Mouse (Mus musculus) mouse embryonic stem cell (cell line): ENCODE data around the gene Wfdc15a.
"Not testable (repeated sequence)": the region's sequence is repeated elsewhere in the genome, so short reads cannot be mapped to it uniquely, and the experiment has no call there.

Experiments
- in situ Hi-C, 2 experiments: fragments of 300-500 bp; cut with MboI; formaldehyde crosslinking; loops; 1 replicate in 1 of 2; 3 replicates in 1 of 2; pipeline ENCODE4 v1.14.3; 2019 to 2020; ENCODE audit warnings: low sequenced_read_pairs in 2 of 2, low pct_unique_long_range_greater_than_20kb in 1 of 2, mixed read lengths in 1 of 2; ENCODE audit not compliant: unreplicated experiment in 1 of 2

The Wfdc15a gene

GRCm38 (mm10) chr2:164199626-164200327 is at the start of gene Wfdc15a:
Wfdc15a (minus strand) TSS chr2:164200130.
- in situ Hi-C loops = no loop called here

- in situ Hi-C loops = no loop called here
Observed at GRCm38 (mm10) chr2:164238366-164238765, 38.4 kb upstream of the Wfdc15a start, which contains the start of gene Svs2. Svs2 (minus strand) TSS chr2:164238466.

GRCm38 (mm10) chr2:164232671-164233070 is 32.7 kb upstream of the Wfdc15a start:
- in situ Hi-C loops = no loop called here

DNA sequence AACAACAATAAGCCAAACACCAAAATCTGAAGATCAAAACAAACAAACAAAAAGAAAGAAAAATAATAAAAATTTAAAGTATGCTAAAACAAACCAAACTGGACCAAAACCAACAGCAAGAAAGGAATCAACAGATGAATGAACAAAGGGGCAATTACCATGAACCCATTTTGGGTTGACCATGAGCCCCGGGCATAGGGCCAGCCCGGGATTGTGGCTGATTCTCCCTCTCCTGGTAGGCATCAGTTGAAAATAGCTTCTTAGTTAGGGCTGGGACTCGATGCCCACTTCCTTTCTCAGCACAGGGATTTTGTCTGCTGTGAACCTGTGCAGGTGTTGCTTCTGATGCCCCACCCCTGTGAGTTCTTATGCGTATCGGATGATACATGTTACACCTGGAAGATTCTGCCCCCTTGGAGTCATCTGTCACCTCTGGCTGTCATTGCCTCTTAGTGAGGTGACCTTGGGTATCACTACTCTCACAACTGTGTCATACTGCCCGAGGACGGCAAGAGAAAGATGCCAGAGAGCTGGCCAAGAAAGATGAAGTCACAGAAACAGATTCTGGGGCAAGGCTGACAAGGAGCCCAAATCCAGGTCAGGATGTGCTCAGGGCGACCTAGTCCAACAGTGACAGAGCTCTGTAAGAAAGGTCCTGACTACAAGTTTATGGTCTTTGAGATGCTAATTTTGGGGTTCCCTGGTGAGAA is 28.6 kb upstream of the Wfdc15a start:
- in situ Hi-C loops = no loop called here

GRCm38 (mm10) chr2:164221522-164221921 is 21.6 kb upstream of the Wfdc15a start, which contains the start of gene Wfdc15b:
Wfdc15b (minus strand) TSS chr2:164221660.
- in situ Hi-C loops = no loop called here

GRCm38 (mm10) chr2:164219295-164219694 is 19.4 kb upstream of the Wfdc15a start:
- in situ Hi-C loops = no loop called here

- in situ Hi-C loops = no loop called here
Observed at GRCm38 (mm10) chr2:164212711-164213110, 12.8 kb upstream of the Wfdc15a start.

DNA sequence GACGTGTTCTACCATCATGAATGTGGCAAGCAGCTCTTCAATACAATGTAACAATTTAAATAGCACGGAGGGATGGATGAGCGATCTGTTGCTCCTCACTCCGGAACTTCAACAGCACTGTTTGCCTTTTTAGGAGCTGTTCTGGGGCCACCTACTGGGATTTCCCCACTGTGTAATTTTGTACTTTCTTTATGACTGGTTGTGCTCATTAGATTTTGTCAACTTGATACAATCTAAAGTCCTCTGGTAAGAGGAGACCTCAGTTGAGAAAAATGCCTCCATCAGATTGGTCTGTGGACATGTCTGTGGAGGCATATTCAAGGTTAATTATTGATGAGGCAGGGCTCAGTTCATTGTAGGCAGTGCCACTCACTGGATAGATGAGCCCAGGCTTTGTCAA is 11.0 kb upstream of the Wfdc15a start:
- in situ Hi-C loops = no loop called here

- in situ Hi-C loops = no loop called here
Observed at GRCm38 (mm10) chr2:164206676-164207075, 6.7 kb upstream of the Wfdc15a start.

DNA sequence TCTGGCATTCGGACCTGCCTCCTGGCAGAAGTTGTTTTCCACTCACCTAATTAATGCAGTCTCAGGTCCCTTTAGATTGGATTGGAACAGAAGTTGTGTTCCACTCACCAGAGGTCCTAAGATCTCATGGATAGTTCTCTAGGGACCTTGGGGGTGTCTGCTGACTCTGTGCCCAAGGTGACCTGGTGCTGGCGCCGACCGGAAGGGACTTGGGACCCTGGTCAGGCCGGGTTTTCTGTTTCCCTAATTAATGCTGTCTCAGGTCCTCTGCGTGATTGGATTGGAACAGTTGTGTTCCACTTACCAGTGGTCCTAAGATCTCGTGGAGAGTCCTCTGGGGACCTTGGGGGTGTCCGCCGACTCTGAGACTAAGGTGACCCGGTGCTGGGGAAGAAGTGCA is 6.1 kb upstream of the Wfdc15a start:
- in situ Hi-C loops = not testable (repeated sequence)

GRCm38 (mm10) chr2:164196700-164196990 is 3.3 kb downstream of the Wfdc15a start:
- in situ Hi-C loops = no loop called here

DNA sequence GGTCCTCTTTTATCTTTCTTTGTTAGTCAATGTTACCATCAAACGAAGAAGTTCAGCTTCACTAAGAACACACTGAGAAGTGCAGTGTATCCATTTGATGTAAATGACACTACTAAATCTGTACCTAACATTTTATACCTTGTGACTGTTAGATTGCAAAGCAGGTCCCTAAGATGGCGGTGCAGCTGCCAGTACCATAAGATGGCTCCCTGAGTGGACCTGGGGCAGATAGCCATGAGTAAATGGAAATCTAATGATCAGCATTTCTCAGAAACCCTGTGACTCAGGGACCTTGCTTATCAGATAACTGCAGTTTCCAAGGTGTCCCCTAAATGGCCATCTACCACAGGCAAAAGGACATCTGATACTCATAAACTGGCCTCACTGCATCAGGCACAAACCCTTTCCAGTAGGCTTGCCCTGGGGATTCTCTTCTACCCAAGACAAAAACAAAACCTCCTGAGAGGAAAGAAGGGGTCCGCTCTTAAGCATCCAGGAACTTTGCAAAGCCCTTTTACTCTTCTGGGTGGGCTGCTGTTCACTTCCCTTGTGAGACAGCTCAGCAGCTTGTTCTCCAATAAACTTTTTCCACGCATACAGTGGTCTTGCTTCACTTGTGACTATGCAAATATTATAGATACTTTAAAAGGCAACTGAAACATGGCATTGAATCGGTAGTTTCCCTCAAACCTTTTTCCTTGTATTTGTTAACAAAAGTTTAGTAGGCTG is 3.8 kb downstream of the Wfdc15a start:
- in situ Hi-C loops = no loop called here

- in situ Hi-C loops = no loop called here
Observed at GRCm38 (mm10) chr2:164194959-164195630, 4.8 kb downstream of the Wfdc15a start.

DNA sequence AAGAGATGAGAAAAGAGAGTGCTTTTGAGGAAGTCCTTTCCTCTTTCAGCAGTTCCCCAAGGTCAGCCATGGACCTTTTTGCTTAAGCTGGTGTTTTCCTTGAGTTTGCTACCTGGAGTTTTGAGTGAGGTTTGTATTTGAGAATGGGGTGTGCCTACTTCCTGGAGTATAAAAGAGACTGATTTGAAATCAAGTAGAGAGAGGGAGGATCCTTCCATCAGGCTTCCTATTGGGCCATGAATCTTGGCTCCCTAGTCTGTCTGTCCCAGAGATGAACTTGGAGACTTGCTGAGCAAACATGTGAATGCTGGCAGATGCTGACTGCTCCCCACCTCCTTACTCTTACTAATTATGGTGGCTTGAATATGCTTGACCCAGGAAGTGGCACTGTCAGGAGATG is 7.7 kb downstream of the Wfdc15a start:
- in situ Hi-C loops = no loop called here

- in situ Hi-C loops = no loop called here
Observed at GRCm38 (mm10) chr2:164190576-164190975, 9.4 kb downstream of the Wfdc15a start, which contains the start of gene Wfdc12. Wfdc12 (minus strand) TSS chr2:164190608.

DNA sequence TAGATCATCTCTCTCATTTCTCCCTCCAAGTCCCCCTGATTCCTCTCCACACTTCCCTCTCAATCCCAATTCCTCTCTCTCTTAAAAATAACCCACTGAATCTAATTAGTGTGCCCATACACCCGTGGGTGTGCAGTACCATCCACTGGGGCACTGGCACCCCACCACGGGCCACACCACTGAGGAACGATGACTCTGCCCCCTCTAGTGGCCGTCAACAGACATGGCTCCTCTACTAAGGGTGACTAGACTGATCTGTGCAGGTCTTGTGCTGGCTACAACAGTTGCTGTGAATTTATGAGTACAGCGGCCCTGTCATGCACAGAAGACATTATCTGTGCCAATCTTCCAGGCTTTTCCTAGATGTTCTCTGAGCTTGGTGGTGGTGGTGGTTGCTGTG is 11.2 kb downstream of the Wfdc15a start:
- in situ Hi-C loops = no loop called here

- in situ Hi-C loops = no loop called here
Observed at GRCm38 (mm10) chr2:164184145-164184719, 15.7 kb downstream of the Wfdc15a start.

DNA sequence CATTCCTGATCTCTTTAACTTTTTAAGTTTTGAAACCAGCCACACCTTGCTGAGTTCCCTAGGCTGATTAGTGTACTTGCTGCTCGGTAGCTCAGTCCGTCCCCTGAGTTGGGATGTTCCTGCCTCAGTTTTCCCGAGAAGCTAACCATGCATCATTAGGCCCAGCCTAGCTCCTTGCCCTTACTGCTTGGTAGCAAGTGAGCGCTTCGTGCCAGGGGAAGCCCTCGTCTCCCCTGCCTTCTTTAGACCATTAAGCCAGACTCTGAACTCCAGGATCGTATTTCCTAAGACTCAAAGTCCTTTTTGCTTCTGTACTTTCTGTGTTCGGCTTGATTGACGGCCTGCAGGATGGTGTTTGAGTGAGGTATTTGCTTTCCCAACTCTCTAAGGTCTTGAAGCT is 16.6 kb downstream of the Wfdc15a start:
- in situ Hi-C loops = no loop called here
